Mouse (Mus musculus): ENCODE data around the gene Cstf3. TPM values are rescaled to one million over a fixed set of nuclear protein-coding genes. Genes with fewer than 3 reads are reported as not detected.
"Not testable (repeated sequence)": the region's sequence is repeated elsewhere in the genome, so short reads cannot be mapped to it uniquely, and the experiment has no call there.

Gene Cstf3
- 84.4 and 86.5 TPM in 2 replicates for polyA plus RNA-seq (2015; fragmentation: Nextera tagmentation; extraction: Ambion mirVana)

- Histone ChIP-seq H3K9me3 (replicated peaks) (no peaks in the 10 kb centered on the region), H3K4me3 (replicated peaks) (peak within 1 kb of the TSS; percentile 94), H3K9ac (replicated peaks) (peak within 1 kb of the TSS; percentile 84), H3K4me2 (peak within 1 kb of the TSS; percentile 69), H3K27ac (replicated peaks) (peak within 1 kb of the TSS; percentile 92), H3K27me3 (replicated peaks) (no peaks in the 10 kb centered on the region), H3K36me3 (no peaks in the 10 kb centered on the region), H3K4me1 (peaks cover 31% of the 10 kb centered on the region)
- peak; percentile 100 for ATAC-seq (ENCODE audit: low FRiP score)
- WGBS, result under 1% methylated on average over 59 of the region's 59 CpGs
Observed at GRCm38 (mm10) chr2:104590068-104590828, at the start of gene Cstf3. Gene Cstf3, plus strand, starts transcription at chr2:104590523.

DNA sequence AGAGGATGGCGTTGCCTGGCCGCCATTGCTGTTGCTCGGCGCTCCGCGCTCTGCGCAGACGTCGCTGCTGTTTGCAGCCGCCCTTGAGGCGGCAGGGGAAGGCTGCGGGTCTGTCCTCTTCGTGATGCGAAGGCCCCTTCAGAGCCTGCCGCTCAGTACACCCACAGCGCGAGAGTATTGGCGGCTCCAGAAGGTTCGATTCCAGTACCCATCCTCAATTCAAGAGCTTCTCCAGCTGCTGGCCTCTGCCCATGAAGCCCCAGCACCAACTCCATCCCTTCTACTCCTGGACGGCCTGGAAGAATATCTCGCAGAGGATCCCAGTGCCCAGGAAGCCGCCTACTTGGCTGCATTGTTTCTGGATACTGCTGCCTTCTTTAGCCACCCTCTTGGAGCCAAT lies 33.6 kb upstream of the Cstf3 start:
- ATAC-seq (ENCODE audit: low FRiP score), result not testable (repeated sequence)
- 88% methylated on average over 22 of the region's 22 CpGs for WGBS

DNA sequence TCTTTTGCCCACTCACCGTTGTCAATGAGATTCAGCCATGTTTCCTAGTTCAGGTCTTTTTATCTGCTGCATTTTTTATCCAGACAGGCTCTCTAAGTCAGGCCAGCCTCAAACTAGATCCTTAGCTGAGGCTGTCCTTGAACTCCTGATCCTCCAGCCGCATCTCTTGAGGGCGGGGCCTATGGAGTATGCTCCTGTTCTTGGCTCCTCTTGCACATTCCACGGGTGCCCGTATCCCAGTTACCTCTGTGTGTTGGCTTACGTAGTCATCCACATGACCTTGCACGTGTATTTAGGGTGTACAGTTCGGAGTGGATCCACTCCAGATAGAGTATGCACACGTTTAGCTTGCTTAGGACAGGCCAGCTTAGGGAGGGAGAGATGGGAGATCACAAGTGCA lies 32.6 kb upstream of the Cstf3 start:
- Histone ChIP-seq H3K36me3 (no peaks in the 10 kb centered on the region), H3K4me1 (no peaks in the 10 kb centered on the region), H3K4me3 (replicated peaks) (no peak overlapping the region), H3K9ac (replicated peaks) (no peak overlapping the region), H3K9me3 (replicated peaks) (no peaks in the 10 kb centered on the region), H3K27me3 (replicated peaks) (no peaks in the 10 kb centered on the region), H3K4me2 (no peak overlapping the region), H3K27ac (replicated peaks) (no peak overlapping the region)
- WGBS, result 90% methylated on average over 9 of the region's 9 CpGs
- no peak for ATAC-seq (ENCODE audit: low FRiP score)

More for the DNA sequence above, 33.6 kb upstream of the Cstf3 start:
- H3K27me3 ChIP-seq (replicated peaks); H3K9me3 ChIP-seq (replicated peaks); H3K4me2 ChIP-seq; H3K36me3 ChIP-seq; H3K9ac ChIP-seq (replicated peaks); H3K4me3 ChIP-seq (replicated peaks); H3K27ac ChIP-seq (replicated peaks); H3K4me1 ChIP-seq: not testable (repeated sequence)

GRCm38 (mm10) chr2:104558326-104558725 lies 32.0 kb upstream of the Cstf3 start:
- Histone ChIP-seq H3K27ac (replicated peaks) (no peak overlapping the region), H3K36me3 (no peaks in the 10 kb centered on the region), H3K4me1 (no peaks in the 10 kb centered on the region), H3K4me3 (replicated peaks) (no peak overlapping the region), H3K9me3 (replicated peaks) (no peaks in the 10 kb centered on the region), H3K27me3 (replicated peaks) (no peaks in the 10 kb centered on the region), H3K9ac (replicated peaks) (no peak overlapping the region), H3K4me2 (no peak overlapping the region)
- no peak for ATAC-seq (ENCODE audit: low FRiP score)
- 70% methylated on average over 4 of the region's 4 CpGs for WGBS

DNA sequence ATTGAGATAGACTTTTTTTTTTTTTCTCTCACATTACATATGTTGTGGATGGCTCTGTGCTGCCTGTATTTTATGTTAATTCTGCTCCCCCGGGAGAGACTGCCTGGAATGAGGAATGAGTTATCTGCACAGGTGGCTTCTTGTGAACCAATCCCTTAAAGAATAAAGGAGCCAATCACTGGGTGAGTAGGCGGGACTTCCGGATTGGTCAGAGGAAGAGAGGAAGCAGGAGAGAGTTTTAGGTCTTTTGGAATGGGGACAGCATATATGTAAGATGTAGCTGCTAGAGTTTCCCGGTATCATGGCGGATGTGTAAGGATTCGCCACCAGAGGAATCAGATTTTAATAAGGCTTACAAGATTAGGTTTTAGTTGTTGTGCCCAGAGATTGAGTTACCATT lies 31.4 kb upstream of the Cstf3 start:
- 74% methylated on average over 6 of the region's 6 CpGs for WGBS
- no peak; the same call in 1 of the 2 replicates for ATAC-seq (ENCODE audit: low FRiP score)
- H3K9ac ChIP-seq (replicated peaks), result no peak overlapping the region
- no peak overlapping the region for H3K4me3 ChIP-seq (replicated peaks)
- H3K4me1 ChIP-seq, result no peaks in the 10 kb centered on the region
- no peak overlapping the region for H3K27ac ChIP-seq (replicated peaks)
- H3K36me3 ChIP-seq, result no peaks in the 10 kb centered on the region
- no peak overlapping the region for H3K4me2 ChIP-seq
- no peaks in the 10 kb centered on the region for H3K9me3 ChIP-seq (replicated peaks)
- no peaks in the 10 kb centered on the region for H3K27me3 ChIP-seq (replicated peaks)

GRCm38 (mm10) chr2:104559591-104560380 lies 30.5 kb upstream of the Cstf3 start:
- Histone ChIP-seq H3K9ac (replicated peaks) (no peak overlapping the region), H3K4me3 (replicated peaks) (no peak overlapping the region), H3K4me1 (no peaks in the 10 kb centered on the region), H3K27me3 (replicated peaks) (no peaks in the 10 kb centered on the region), H3K36me3 (no peaks in the 10 kb centered on the region), H3K9me3 (replicated peaks) (no peaks in the 10 kb centered on the region), H3K4me2 (no peak overlapping the region), H3K27ac (replicated peaks) (no peak overlapping the region)
- 93% methylated on average over 4 of the region's 4 CpGs for WGBS
- ATAC-seq (ENCODE audit: low FRiP score), result no peak

DNA sequence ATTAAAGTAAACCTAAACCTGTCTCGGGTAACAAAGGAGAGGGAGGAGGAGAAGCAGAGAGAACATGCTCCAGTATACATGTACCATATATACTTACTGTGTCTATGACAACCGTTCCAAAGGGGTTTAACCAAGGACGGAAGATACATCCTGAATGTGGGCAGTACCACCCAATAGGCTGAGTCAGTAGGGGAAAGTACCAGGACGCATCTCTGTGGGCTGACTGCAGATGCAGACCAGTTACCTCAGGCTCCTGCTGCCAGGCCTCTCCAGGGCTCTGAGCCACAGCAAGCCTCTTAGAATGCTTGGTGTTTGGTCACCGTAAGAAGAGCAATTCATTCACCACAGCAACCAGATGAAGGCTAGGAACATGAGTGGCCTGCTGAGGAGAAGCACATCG lies 28.9 kb upstream of the Cstf3 start:
- no peak for ATAC-seq (ENCODE audit: low FRiP score)

GRCm38 (mm10) chr2:104561986-104562532 lies 28.3 kb upstream of the Cstf3 start:
- no peak overlapping the region for H3K4me3 ChIP-seq (replicated peaks)
- no peak for ATAC-seq (ENCODE audit: low FRiP score)
- H3K27me3 ChIP-seq (replicated peaks), result no peaks in the 10 kb centered on the region
- no peak overlapping the region for H3K27ac ChIP-seq (replicated peaks)
- no peaks in the 10 kb centered on the region for H3K4me1 ChIP-seq
- H3K4me2 ChIP-seq, result no peak overlapping the region
- no peaks in the 10 kb centered on the region for H3K36me3 ChIP-seq
- no peaks in the 10 kb centered on the region for H3K9me3 ChIP-seq (replicated peaks)
- H3K9ac ChIP-seq (replicated peaks), result no peak overlapping the region
- 87% methylated on average over 4 of the region's 4 CpGs for WGBS

More for the DNA sequence above, 28.9 kb upstream of the Cstf3 start:
- Histone ChIP-seq H3K4me1 (no peaks in the 10 kb centered on the region), H3K27me3 (replicated peaks) (no peaks in the 10 kb centered on the region), H3K4me3 (replicated peaks) (no peak overlapping the region), H3K9me3 (replicated peaks) (no peaks in the 10 kb centered on the region), H3K4me2 (no peak overlapping the region), H3K36me3 (no peaks in the 10 kb centered on the region), H3K9ac (replicated peaks) (no peak overlapping the region), H3K27ac (replicated peaks) (no peak overlapping the region)
- WGBS, result 93% methylated on average over 6 of the region's 6 CpGs

GRCm38 (mm10) chr2:104572066-104572465 lies 18.3 kb upstream of the Cstf3 start:
- WGBS, result 64% methylated on average over 6 of the region's 6 CpGs

GRCm38 (mm10) chr2:104576216-104576615 lies 14.1 kb upstream of the Cstf3 start:
- WGBS, result 86% methylated on average over 5 of the region's 5 CpGs
- ATAC-seq (ENCODE audit: low FRiP score), result no peak
- no peak overlapping the region for H3K27ac ChIP-seq (replicated peaks)
- no peak overlapping the region for H3K4me3 ChIP-seq (replicated peaks)
- H3K9ac ChIP-seq (replicated peaks), result no peak overlapping the region
- no peaks in the 10 kb centered on the region for H3K36me3 ChIP-seq
- H3K4me2 ChIP-seq, result no peak overlapping the region
- no peaks in the 10 kb centered on the region for H3K27me3 ChIP-seq (replicated peaks)
- no peaks in the 10 kb centered on the region for H3K9me3 ChIP-seq (replicated peaks)
- no peaks in the 10 kb centered on the region for H3K4me1 ChIP-seq

More at GRCm38 (mm10) chr2:104572066-104572465, 18.3 kb upstream of the Cstf3 start:
- Histone ChIP-seq H3K4me2 (no peak overlapping the region), H3K9ac (replicated peaks) (no peak overlapping the region), H3K36me3 (no peaks in the 10 kb centered on the region), H3K27me3 (replicated peaks) (no peaks in the 10 kb centered on the region), H3K9me3 (replicated peaks) (no peaks in the 10 kb centered on the region), H3K4me1 (no peaks in the 10 kb centered on the region), H3K4me3 (replicated peaks) (no peak overlapping the region), H3K27ac (replicated peaks) (no peak overlapping the region)
- ATAC-seq (ENCODE audit: low FRiP score), result no peak

GRCm38 (mm10) chr2:104578021-104578420 lies 12.3 kb upstream of the Cstf3 start:
- no peak overlapping the region for H3K9ac ChIP-seq (replicated peaks)
- H3K9me3 ChIP-seq (replicated peaks), result no peaks in the 10 kb centered on the region
- WGBS, result 69% methylated on average over 5 of the region's 5 CpGs
- no peak overlapping the region for H3K4me3 ChIP-seq (replicated peaks)
- H3K36me3 ChIP-seq, result no peaks in the 10 kb centered on the region
- H3K27me3 ChIP-seq (replicated peaks), result no peaks in the 10 kb centered on the region
- H3K4me1 ChIP-seq, result no peaks in the 10 kb centered on the region
- H3K27ac ChIP-seq (replicated peaks), result no peak overlapping the region
- H3K4me2 ChIP-seq, result no peak overlapping the region
- no peak for ATAC-seq (ENCODE audit: low FRiP score)

All from neural tube, embryonic 15.5 days (tissue).